Mouse (Mus musculus): ENCODE results near the gene Krtap5-3. TPM values are rescaled to one million over a fixed set of nuclear protein-coding genes. Genes with fewer than 3 reads are reported as not detected.

Gene Krtap5-3
- polyA plus RNA-seq (2014; fragmentation: Illumina TruSeq; extraction: RNeasy Lipid Tissue Mini Kit (QIAGEN cat#74804); ENCODE audit: low read depth, low replicate concordance) = not detected

DNA sequence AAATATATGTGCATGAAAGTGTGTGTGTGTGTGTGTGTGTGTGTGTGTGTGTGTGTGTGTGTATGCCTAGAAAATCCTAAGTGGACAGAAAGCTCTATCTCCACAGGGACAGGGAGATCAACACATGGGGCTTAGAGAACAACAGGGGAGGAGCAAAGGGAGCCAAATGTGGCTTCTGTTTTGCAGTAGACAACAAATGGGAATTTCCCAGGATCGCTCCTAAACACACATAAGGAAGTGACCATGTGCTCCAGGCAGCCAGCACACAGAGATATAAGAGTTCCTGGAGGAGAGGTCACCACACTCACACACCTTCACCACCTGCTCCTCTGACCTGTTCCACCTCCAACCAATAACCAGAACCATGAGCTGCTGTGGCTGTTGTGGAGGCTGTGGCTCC is at the start of gene Krtap5-3:
Gene Krtap5-3 (plus strand): TSS at position 301 of the 400 bp plus-strand sequence.

DNA sequence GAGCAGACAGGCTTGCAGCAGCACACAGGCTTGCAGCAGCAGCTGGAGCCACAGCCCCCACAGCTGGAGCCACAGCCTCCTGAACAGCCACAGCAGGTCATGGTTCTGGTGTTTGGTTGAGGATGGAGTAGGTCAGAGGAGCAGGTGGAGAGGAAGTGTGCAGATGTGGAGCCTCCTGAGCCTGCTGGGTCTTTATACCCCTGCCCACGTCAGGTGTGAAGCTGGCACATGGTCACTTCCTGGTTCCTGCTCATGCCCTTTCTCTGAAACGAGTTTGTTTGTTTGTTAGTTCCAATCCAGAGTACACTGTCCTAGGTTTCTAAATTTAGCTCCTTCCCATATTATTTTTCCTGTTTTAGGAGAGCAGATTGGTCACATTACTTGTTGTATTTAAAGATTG is 44.2 kb upstream of the Krtap5-3 start, which contains the start of gene Gm29735:
Gene Gm29735 (minus strand): TSS at position 101 of the 400 bp plus-strand sequence.

DNA sequence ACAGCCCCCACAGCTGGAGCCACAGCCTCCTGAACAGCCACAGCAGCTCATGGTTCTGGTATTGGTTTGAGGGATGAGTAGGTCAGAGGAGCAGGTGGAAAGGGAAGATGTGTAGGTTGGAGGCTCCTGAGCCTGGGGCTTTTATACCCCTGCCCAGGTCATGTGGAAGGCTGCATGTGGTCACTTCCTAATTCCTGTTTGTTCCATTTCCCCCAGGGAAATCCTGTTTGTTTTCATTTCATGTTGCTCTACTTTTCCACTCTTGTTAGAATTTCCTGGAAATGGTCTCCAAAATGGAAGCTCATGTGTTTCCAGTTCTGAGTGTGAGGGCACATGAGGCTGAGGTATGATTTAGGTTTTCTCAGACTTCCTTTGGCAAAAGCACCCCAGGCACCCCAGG is 35.5 kb upstream of the Krtap5-3 start, which contains the start of gene Gm4553:
Gene Gm4553 (minus strand): TSS at position 101 of the 400 bp plus-strand sequence.

GRCm38 (mm10) chr7:142175905-142176304 is 25.3 kb upstream of the Krtap5-3 start, which contains the start of gene Krtap5-2:
Krtap5-2 (minus strand) TSS chr7:142176005.

GRCm38 (mm10) chr7:142190289-142190688 is 10.9 kb upstream of the Krtap5-3 start, which contains the start of gene Gm10153:
Gm10153 (minus strand) TSS chr7:142190389.

DNA sequence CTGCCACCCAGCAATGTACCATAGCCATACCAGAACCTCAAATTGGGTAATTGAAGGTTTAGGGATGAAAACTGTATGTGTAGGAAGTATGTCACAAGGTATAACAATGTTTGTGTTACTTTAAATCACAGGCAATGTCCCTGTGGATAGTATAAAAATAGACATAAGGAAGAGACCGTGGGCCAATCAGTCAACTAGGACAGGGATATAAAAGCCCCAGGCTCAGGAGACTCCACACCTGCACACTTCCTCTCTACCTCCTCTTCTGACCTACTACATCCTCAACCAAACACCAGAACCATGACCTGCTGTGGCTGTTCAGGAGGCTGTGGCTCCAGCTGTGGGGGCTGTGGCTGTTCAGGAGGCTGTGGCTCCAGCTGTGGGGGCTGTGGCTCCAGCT is 10.4 kb downstream of the Krtap5-3 start, which contains the start of gene Gm7579:
Gene Gm7579 (plus strand): TSS at position 301 of the 400 bp plus-strand sequence.

DNA sequence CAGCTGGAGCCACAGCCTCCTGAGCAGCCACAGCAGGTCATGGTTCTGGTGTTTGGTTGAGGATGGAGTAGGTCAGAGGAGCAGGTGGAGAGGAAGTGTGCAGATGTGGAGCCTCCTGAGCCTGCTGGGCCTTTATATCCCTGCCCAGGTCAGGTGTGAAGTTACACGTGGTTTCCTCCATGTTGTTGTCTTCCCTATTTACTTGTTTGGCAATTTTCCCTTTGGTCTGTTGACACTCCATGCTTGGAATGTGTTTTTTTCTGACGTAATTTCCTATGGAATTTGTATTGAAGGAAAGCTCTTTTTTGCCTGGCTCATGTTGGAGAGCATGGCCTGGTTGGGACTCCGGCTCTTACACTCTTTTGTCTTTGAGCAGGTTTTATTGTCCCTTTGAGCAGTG is 28.7 kb downstream of the Krtap5-3 start, which contains the start of gene Krtap5-5:
Gene Krtap5-5 (minus strand): TSS at position 101 of the 400 bp plus-strand sequence.

GRCm38 (mm10) chr7:142240978-142241377 is 39.8 kb downstream of the Krtap5-3 start, which contains the start of gene Gm40460:
Gm40460 (minus strand) TSS chr7:142241078.

Other genes starting within 250 kb of the Krtap5-3 start
- 8.6 TPM for gene Mob2, start 140.3 kb upstream of the Krtap5-3 start, polyA plus RNA-seq (2014; fragmentation: Illumina TruSeq; extraction: RNeasy Lipid Tissue Mini Kit (QIAGEN cat#74804); ENCODE audit: low read depth, low replicate concordance)
- gene Dusp8, start 105.5 kb upstream of the Krtap5-3 start, polyA plus RNA-seq (2014; fragmentation: Illumina TruSeq; extraction: RNeasy Lipid Tissue Mini Kit (QIAGEN cat#74804); ENCODE audit: low read depth, low replicate concordance) = not detected
- gene Gm45618, start 80.6 kb upstream of the Krtap5-3 start, polyA plus RNA-seq (2014; fragmentation: Illumina TruSeq; extraction: RNeasy Lipid Tissue Mini Kit (QIAGEN cat#74804); ENCODE audit: low read depth, low replicate concordance) = not detected
- not detected for gene Gm39115, start 65.3 kb upstream of the Krtap5-3 start, polyA plus RNA-seq (2014; fragmentation: Illumina TruSeq; extraction: RNeasy Lipid Tissue Mini Kit (QIAGEN cat#74804); ENCODE audit: low read depth, low replicate concordance)
- not detected for gene Gm45337, start 56.8 kb upstream of the Krtap5-3 start, polyA plus RNA-seq (2014; fragmentation: Illumina TruSeq; extraction: RNeasy Lipid Tissue Mini Kit (QIAGEN cat#74804); ENCODE audit: low read depth, low replicate concordance)
- not detected for gene Gm29735, start 44.3 kb upstream of the Krtap5-3 start, polyA plus RNA-seq (2014; fragmentation: Illumina TruSeq; extraction: RNeasy Lipid Tissue Mini Kit (QIAGEN cat#74804); ENCODE audit: low read depth, low replicate concordance)
- not detected for gene Gm4553, start 35.6 kb upstream of the Krtap5-3 start, polyA plus RNA-seq (2014; fragmentation: Illumina TruSeq; extraction: RNeasy Lipid Tissue Mini Kit (QIAGEN cat#74804); ENCODE audit: low read depth, low replicate concordance)
- gene Krtap5-2, start 25.4 kb upstream of the Krtap5-3 start, polyA plus RNA-seq (2014; fragmentation: Illumina TruSeq; extraction: RNeasy Lipid Tissue Mini Kit (QIAGEN cat#74804); ENCODE audit: low read depth, low replicate concordance) = not detected
- not detected for gene Gm10153, start 11.0 kb upstream of the Krtap5-3 start, polyA plus RNA-seq (2014; fragmentation: Illumina TruSeq; extraction: RNeasy Lipid Tissue Mini Kit (QIAGEN cat#74804); ENCODE audit: low read depth, low replicate concordance)
- not detected for gene Gm7579, start 10.5 kb downstream of the Krtap5-3 start, polyA plus RNA-seq (2014; fragmentation: Illumina TruSeq; extraction: RNeasy Lipid Tissue Mini Kit (QIAGEN cat#74804); ENCODE audit: low read depth, low replicate concordance)
- gene Krtap5-5, start 28.6 kb downstream of the Krtap5-3 start, polyA plus RNA-seq (2014; fragmentation: Illumina TruSeq; extraction: RNeasy Lipid Tissue Mini Kit (QIAGEN cat#74804); ENCODE audit: low read depth, low replicate concordance) = not detected
- not detected for gene Gm40460, start 39.7 kb downstream of the Krtap5-3 start, polyA plus RNA-seq (2014; fragmentation: Illumina TruSeq; extraction: RNeasy Lipid Tissue Mini Kit (QIAGEN cat#74804); ENCODE audit: low read depth, low replicate concordance)
- gene Gm2431, start 57.0 kb downstream of the Krtap5-3 start, polyA plus RNA-seq (2014; fragmentation: Illumina TruSeq; extraction: RNeasy Lipid Tissue Mini Kit (QIAGEN cat#74804); ENCODE audit: low read depth, low replicate concordance) = not detected
- not detected for gene Gm4559, start 73.0 kb downstream of the Krtap5-3 start, polyA plus RNA-seq (2014; fragmentation: Illumina TruSeq; extraction: RNeasy Lipid Tissue Mini Kit (QIAGEN cat#74804); ENCODE audit: low read depth, low replicate concordance)
- not detected for gene Krtap5-1, start 95.8 kb downstream of the Krtap5-3 start, polyA plus RNA-seq (2014; fragmentation: Illumina TruSeq; extraction: RNeasy Lipid Tissue Mini Kit (QIAGEN cat#74804); ENCODE audit: low read depth, low replicate concordance)
- gene Krtap5-4, start 102.2 kb downstream of the Krtap5-3 start, polyA plus RNA-seq (2014; fragmentation: Illumina TruSeq; extraction: RNeasy Lipid Tissue Mini Kit (QIAGEN cat#74804); ENCODE audit: low read depth, low replicate concordance) = not detected
- gene Ifitm10, start 172.4 kb downstream of the Krtap5-3 start, polyA plus RNA-seq (2014; fragmentation: Illumina TruSeq; extraction: RNeasy Lipid Tissue Mini Kit (QIAGEN cat#74804); ENCODE audit: low read depth, low replicate concordance) = not detected
- 19.5 TPM for gene Gm49369, start 181.3 kb downstream of the Krtap5-3 start, polyA plus RNA-seq (2014; fragmentation: Illumina TruSeq; extraction: RNeasy Lipid Tissue Mini Kit (QIAGEN cat#74804); ENCODE audit: low read depth, low replicate concordance)
- gene Ctsd, start 186.7 kb downstream of the Krtap5-3 start, polyA plus RNA-seq (2014; fragmentation: Illumina TruSeq; extraction: RNeasy Lipid Tissue Mini Kit (QIAGEN cat#74804); ENCODE audit: low read depth, low replicate concordance) = 59.5 TPM
- gene Syt8, start 233.5 kb downstream of the Krtap5-3 start, polyA plus RNA-seq (2014; fragmentation: Illumina TruSeq; extraction: RNeasy Lipid Tissue Mini Kit (QIAGEN cat#74804); ENCODE audit: low read depth, low replicate concordance) = not detected
- gene Tnni2, start 240.4 kb downstream of the Krtap5-3 start, polyA plus RNA-seq (2014; fragmentation: Illumina TruSeq; extraction: RNeasy Lipid Tissue Mini Kit (QIAGEN cat#74804); ENCODE audit: low read depth, low replicate concordance) = not detected